Mouse (Mus musculus): ENCODE results near the gene Dsn1.

DNA sequence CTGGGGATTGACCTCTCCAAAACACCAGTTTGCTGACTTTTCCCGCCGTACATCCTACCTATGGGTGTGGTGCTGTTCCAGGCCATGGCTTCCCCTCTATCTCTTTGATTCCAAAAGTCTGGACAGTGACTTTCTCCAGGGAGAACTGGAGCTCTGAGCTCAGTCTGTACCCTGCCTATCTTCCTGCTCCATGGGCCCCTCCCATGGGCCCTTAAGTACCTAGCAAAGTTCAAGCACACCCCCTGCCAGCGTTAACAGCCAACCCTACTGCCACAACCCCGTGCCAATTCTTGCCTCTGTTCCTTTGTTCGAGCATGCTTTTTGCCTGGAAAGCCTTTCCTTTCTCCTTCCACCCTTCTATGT is 261 bp upstream of the Dsn1 start:
- no peak for TF ChIP-seq MYOG (IDR thresholded peaks at IDR 0.05; ENCODE audit: control insufficient read depth in 1 of 3, insufficient read depth in 1 of 3, insufficient read length in 2 of 3, low read depth in 2 of 3)
- TF ChIP-seq MYOD1 (IDR thresholded peaks at IDR 0.05; ENCODE audit: control insufficient read depth in 1 of 3, insufficient read length in 2 of 3, low read depth in 2 of 3) = no peak
- TF ChIP-seq USF1 (IDR thresholded peaks at IDR 0.05; ENCODE audit: low read depth) = no peak
- TF ChIP-seq SRF (IDR thresholded peaks at IDR 0.05; ENCODE audit: control insufficient read depth, insufficient read length, low read depth) = no peak
- TF ChIP-seq POLR2A (IDR thresholded peaks at IDR 0.05; ENCODE audit: insufficient read length, low read depth) = no peak
- TF ChIP-seq TCF12 (IDR thresholded peaks at IDR 0.05; ENCODE audit: insufficient read depth, poor library complexity, severe bottlenecking) = no peak
- TF ChIP-seq MAX (IDR thresholded peaks at IDR 0.05; ENCODE audit: low read depth) = no peak
